Mouse (Mus musculus): ENCODE results near the gene Bsn. TPM values are rescaled to one million over a fixed set of nuclear protein-coding genes. Genes with fewer than 3 reads are reported as not detected.

The Bsn gene
- polyA plus RNA-seq, 1 experiment from 2014 or later, result 4.7 TPM

- ATAC-seq, result no peak
- H3K27me3 ChIP-seq, result no peaks in the 10 kb centered on the region
- peaks cover 44% of the 10 kb centered on the region for H3K36me3 ChIP-seq (ENCODE audit: poor library complexity, severe bottlenecking)
- no peak overlapping the region for H3K4me3 ChIP-seq
- no peaks in the 10 kb centered on the region for H3K9me3 ChIP-seq (replicated peaks)
- H3K4me2 ChIP-seq, result no peak overlapping the region
- no peak overlapping the region for H3K9ac ChIP-seq
- H3K4me1 ChIP-seq, result no peaks in the 10 kb centered on the region
- 90% methylated on average over 7 of the region's 7 CpGs for WGBS
- H3K27ac ChIP-seq, result no peak overlapping the region
These were observed 120.7 kb downstream of the Bsn start for GRCm38 (mm10) chr9:108069529-108069928.

- Histone ChIP-seq H3K4me2 (no peak overlapping the region), H3K9ac (no peak overlapping the region), H3K4me3 (no peak overlapping the region), H3K4me1 (no peaks in the 10 kb centered on the region), H3K27me3 (no peaks in the 10 kb centered on the region), H3K36me3 (ENCODE audit: poor library complexity, severe bottlenecking) (peaks cover 49% of the 10 kb centered on the region), H3K9me3 (replicated peaks) (no peaks in the 10 kb centered on the region), H3K27ac (no peak overlapping the region)
- ATAC-seq, result no peak
- WGBS, result 85% methylated on average over 9 of the region's 9 CpGs
These were observed 121.2 kb downstream of the Bsn start for GRCm38 (mm10) chr9:108069007-108069406.

- WGBS, result 20% methylated on average over 8 of the region's 8 CpGs
- peak; percentile 17; the same call in 1 of the 2 replicates for ATAC-seq
- H3K36me3 ChIP-seq (ENCODE audit: poor library complexity, severe bottlenecking), result peaks cover 55% of the 10 kb centered on the region
- no peaks in the 10 kb centered on the region for H3K4me1 ChIP-seq
- no peak overlapping the region for H3K9ac ChIP-seq
- H3K4me2 ChIP-seq, result no peak overlapping the region
- H3K9me3 ChIP-seq (replicated peaks), result no peaks in the 10 kb centered on the region
- H3K27ac ChIP-seq, result no peak overlapping the region
- no peak overlapping the region for H3K4me3 ChIP-seq
- no peaks in the 10 kb centered on the region for H3K27me3 ChIP-seq
These were observed 122.3 kb downstream of the Bsn start for GRCm38 (mm10) chr9:108067900-108068299.

- no peaks in the 10 kb centered on the region for H3K9me3 ChIP-seq (replicated peaks)
- WGBS, result 84% methylated on average over 7 of the region's 7 CpGs
- peaks cover 58% of the 10 kb centered on the region for H3K36me3 ChIP-seq (ENCODE audit: poor library complexity, severe bottlenecking)
- H3K4me3 ChIP-seq, result no peak overlapping the region
- no peak overlapping the region for H3K4me2 ChIP-seq
- H3K27me3 ChIP-seq, result no peaks in the 10 kb centered on the region
- H3K9ac ChIP-seq, result no peak overlapping the region
- no peaks in the 10 kb centered on the region for H3K4me1 ChIP-seq
- H3K27ac ChIP-seq, result no peak overlapping the region
- ATAC-seq, result no peak
These were observed 123.0 kb downstream of the Bsn start for GRCm38 (mm10) chr9:108067199-108067598.

GRCm38 (mm10) chr9:108065491-108066011 is 124.6 kb downstream of the Bsn start:
- Histone ChIP-seq H3K27ac (no peak overlapping the region), H3K4me2 (no peak overlapping the region), H3K9me3 (replicated peaks) (no peaks in the 10 kb centered on the region), H3K4me3 (no peak overlapping the region), H3K9ac (no peak overlapping the region), H3K36me3 (ENCODE audit: poor library complexity, severe bottlenecking) (peaks cover 61% of the 10 kb centered on the region), H3K4me1 (no peaks in the 10 kb centered on the region), H3K27me3 (no peaks in the 10 kb centered on the region)
- no peak for ATAC-seq
- WGBS, result 50% methylated on average over 5 of the region's 5 CpGs

GRCm38 (mm10) chr9:108063361-108063760 is 126.8 kb downstream of the Bsn start:
- Histone ChIP-seq H3K9ac (no peak overlapping the region), H3K36me3 (ENCODE audit: poor library complexity, severe bottlenecking) (peaks cover 60% of the 10 kb centered on the region), H3K27me3 (no peaks in the 10 kb centered on the region), H3K4me2 (no peak overlapping the region), H3K27ac (no peak overlapping the region), H3K4me3 (no peak overlapping the region), H3K9me3 (replicated peaks) (no peaks in the 10 kb centered on the region), H3K4me1 (no peaks in the 10 kb centered on the region)
- ATAC-seq, result no peak
- 88% methylated on average over 12 of the region's 12 CpGs for WGBS

GRCm38 (mm10) chr9:108062142-108062541 is 128.0 kb downstream of the Bsn start:
- WGBS, result 90% methylated on average over 3 of the region's 3 CpGs
- Histone ChIP-seq H3K4me1 (no peaks in the 10 kb centered on the region), H3K4me2 (no peak overlapping the region), H3K36me3 (ENCODE audit: poor library complexity, severe bottlenecking) (peaks cover 70% of the 10 kb centered on the region), H3K4me3 (no peak overlapping the region), H3K27me3 (no peaks in the 10 kb centered on the region), H3K27ac (no peak overlapping the region), H3K9me3 (replicated peaks) (no peaks in the 10 kb centered on the region), H3K9ac (no peak overlapping the region)
- ATAC-seq, result no peak

- peaks cover 91% of the 10 kb centered on the region for H3K36me3 ChIP-seq (ENCODE audit: poor library complexity, severe bottlenecking)
These were observed 131.9 kb downstream of the Bsn start for GRCm38 (mm10) chr9:108058291-108058690.

GRCm38 (mm10) chr9:108057262-108057562 is 133.0 kb downstream of the Bsn start:
- H3K27me3 ChIP-seq, result no peaks in the 10 kb centered on the region
- 93% methylated on average over 5 of the region's 5 CpGs for WGBS
- H3K4me2 ChIP-seq, result no peak overlapping the region
- H3K27ac ChIP-seq, result no peak overlapping the region
- H3K4me1 ChIP-seq, result peaks cover 9% of the 10 kb centered on the region
- H3K9me3 ChIP-seq (replicated peaks), result no peaks in the 10 kb centered on the region
- no peak overlapping the region for H3K4me3 ChIP-seq
- peaks cover 81% of the 10 kb centered on the region for H3K36me3 ChIP-seq (ENCODE audit: poor library complexity, severe bottlenecking)
- ATAC-seq, result no peak
- H3K9ac ChIP-seq, result no peak overlapping the region

More at GRCm38 (mm10) chr9:108058291-108058690, 131.9 kb downstream of the Bsn start:
- 92% methylated on average over 9 of the region's 9 CpGs for WGBS
- H3K4me2 ChIP-seq, result no peak overlapping the region
- H3K9ac ChIP-seq, result no peak overlapping the region
- no peak overlapping the region for H3K4me3 ChIP-seq
- no peak overlapping the region for H3K27ac ChIP-seq
- H3K9me3 ChIP-seq (replicated peaks), result no peaks in the 10 kb centered on the region
- no peaks in the 10 kb centered on the region for H3K27me3 ChIP-seq
- H3K4me1 ChIP-seq, result peaks cover 2% of the 10 kb centered on the region
- no peak for ATAC-seq

GRCm38 (mm10) chr9:108056361-108057261 is 133.6 kb downstream of the Bsn start:
- 85% methylated on average over 28 of the region's 28 CpGs for WGBS
- no peaks in the 10 kb centered on the region for H3K27me3 ChIP-seq
- H3K9ac ChIP-seq, result no peak overlapping the region
- no peak overlapping the region for H3K4me3 ChIP-seq
- H3K36me3 ChIP-seq (ENCODE audit: poor library complexity, severe bottlenecking), result peaks cover 81% of the 10 kb centered on the region
- H3K27ac ChIP-seq, result no peak overlapping the region
- no peaks in the 10 kb centered on the region for H3K9me3 ChIP-seq (replicated peaks)
- no peak overlapping the region for H3K4me2 ChIP-seq
- H3K4me1 ChIP-seq, result peaks cover 9% of the 10 kb centered on the region
- no peak for ATAC-seq

- ATAC-seq, result no peak
- H3K4me1 ChIP-seq, result peaks cover 9% of the 10 kb centered on the region
- no peak overlapping the region for H3K27ac ChIP-seq
- peaks cover 84% of the 10 kb centered on the region for H3K36me3 ChIP-seq (ENCODE audit: poor library complexity, severe bottlenecking)
- no peaks in the 10 kb centered on the region for H3K27me3 ChIP-seq
- no peak overlapping the region for H3K9ac ChIP-seq
- no peak overlapping the region for H3K4me3 ChIP-seq
- no peaks in the 10 kb centered on the region for H3K9me3 ChIP-seq (replicated peaks)
- WGBS, result 92% methylated on average over 6 of the region's 6 CpGs
- no peak overlapping the region for H3K4me2 ChIP-seq
These were observed 134.4 kb downstream of the Bsn start for GRCm38 (mm10) chr9:108055661-108056237.

- no peaks in the 10 kb centered on the region for H3K9me3 ChIP-seq (replicated peaks)
- 93% methylated on average over 1 of the region's 1 CpGs for WGBS
- no peak overlapping the region for H3K4me2 ChIP-seq
- H3K4me1 ChIP-seq, result peaks cover 11% of the 10 kb centered on the region
- H3K4me3 ChIP-seq, result no peak overlapping the region
- ATAC-seq, result no peak
- H3K27ac ChIP-seq, result no peak overlapping the region
- H3K36me3 ChIP-seq (ENCODE audit: poor library complexity, severe bottlenecking), result peaks cover 84% of the 10 kb centered on the region
- no peaks in the 10 kb centered on the region for H3K27me3 ChIP-seq
- no peak overlapping the region for H3K9ac ChIP-seq
These were observed 135.1 kb downstream of the Bsn start for GRCm38 (mm10) chr9:108055061-108055460.

All from forebrain, embryonic 13.5 days (tissue).